11 mouse cellular contexts compared by ENCODE assay signal in the genomic region with DNA sequence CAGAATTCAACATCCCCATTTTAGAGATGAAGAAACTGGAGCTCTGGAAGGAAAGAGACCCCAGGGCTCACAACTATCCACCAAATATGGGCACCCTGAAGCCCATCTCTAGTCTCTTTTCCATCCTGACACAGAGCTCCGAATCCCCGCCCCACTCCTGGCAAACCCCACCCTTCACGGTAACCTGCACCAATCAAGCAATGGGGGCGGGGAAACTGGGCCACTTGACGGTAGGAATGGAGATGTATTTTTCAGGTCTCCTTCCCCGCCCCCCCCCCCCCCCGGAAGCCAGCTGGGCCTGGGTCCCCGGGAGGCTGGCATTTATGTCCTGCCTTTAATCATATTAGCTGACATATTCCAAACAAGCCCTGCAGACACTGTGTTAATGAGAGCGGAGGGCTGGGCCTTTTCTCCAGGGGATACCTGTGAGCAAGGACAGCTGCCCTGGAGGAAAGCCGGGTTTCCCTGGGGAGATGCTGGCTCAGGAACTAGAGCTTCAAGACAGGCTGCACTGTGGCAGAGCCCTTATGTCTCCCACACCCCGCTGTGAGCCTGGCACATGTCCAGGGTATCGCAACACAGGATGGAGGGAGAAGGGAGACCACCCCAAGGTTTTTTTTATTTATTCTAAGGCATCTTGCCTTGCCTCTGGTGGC. TPM values are rescaled to one million over a fixed set of nuclear protein-coding genes. Genes with fewer than 3 reads are reported as not detected.
DNase-seq lines count a peak whose midpoint lies in the region; ATAC-seq and TF ChIP-seq lines count a peak whose summit lies in the region.
"Had no signal": no experiment of that assay in that cellular context is flagged by ENCODE, and none has a peak within 500 bp of the region (broad histone marks: within the 10 kb centered on the region; RNA-seq: fewer than 3 reads in every experiment).

No protein-coding gene starts in this region.

- intact Hi-C loops in gastrocnemius, postnatal 14 days (cut with DNase I; ENCODE audit: low total_unique reads): no loop called here

- no peaks in the 10 kb centered on the region for H3K36me3 ChIP-seq in lung, embryonic 14.5 days (ENCODE audit: insufficient read depth)
- no peaks in the 10 kb centered on the region for H3K36me3 ChIP-seq in hindbrain, embryonic 12.5 days
- no peaks in the 10 kb centered on the region for H3K36me3 ChIP-seq in neural tube, embryonic 13.5 days
- H3K36me3 ChIP-seq: liver, embryonic 15.5 days had no signal

- WGBS in lung, embryonic 14.5 days: 13% methylated on average over 11 of the region's 12 CpGs
- 15% methylated on average over 11 of the region's 12 CpGs for WGBS in hindbrain, embryonic 12.5 days
- WGBS in neural tube, embryonic 13.5 days: 10% methylated on average over 12 of the region's 12 CpGs

- DNase-seq in lung, embryonic 14.5 days: peak; percentile 69
- no peak for DNase-seq in lung, adult 18-20 months
- DNase-seq in cerebellum, postnatal 25 days: peak; percentile 57 to 70
- DNase-seq in layer of hippocampus, adult 8-10 months (ENCODE audit: low spot score in 2 of 2): no peak
- DNase-seq in ovary, postnatal 14 days (ENCODE audit: low spot score): no peak
- no peak for DNase-seq in gastrocnemius, postnatal 14 days
- DNase-seq: adrenal gland, postnatal 14 days had no signal

- ATAC-seq in lung, embryonic 14.5 days (ENCODE audit: insufficient read depth): no peak
- ATAC-seq in hindbrain, embryonic 12.5 days (ENCODE audit: low FRiP score): peak; percentile 49; the same call in 1 of the 2 replicates
- 0 out of 2 replicates have a peak, but pooled peaks have one; percentile 32 for ATAC-seq in neural tube, embryonic 13.5 days (ENCODE audit: low read depth)
- ATAC-seq: inflammation-experienced regulatory T-cells, adult 6 months had no signal

- H3K4me1 ChIP-seq in lung, embryonic 14.5 days (ENCODE audit: insufficient read depth): no peaks in the 10 kb centered on the region
- H3K4me1 ChIP-seq in hindbrain, embryonic 12.5 days: peaks cover 45% of the 10 kb centered on the region
- peaks cover 37% of the 10 kb centered on the region for H3K4me1 ChIP-seq in neural tube, embryonic 13.5 days (replicated peaks)
- H3K4me1 ChIP-seq: liver, embryonic 15.5 days had no signal

- no peaks in the 10 kb centered on the region for H3K9me3 ChIP-seq in lung, embryonic 14.5 days (ENCODE audit: low read depth, low read length)
- H3K9me3 ChIP-seq in hindbrain, embryonic 12.5 days (replicated peaks): no peaks in the 10 kb centered on the region
- H3K9me3 ChIP-seq in neural tube, embryonic 13.5 days: no peaks in the 10 kb centered on the region
- H3K9me3 ChIP-seq: liver, embryonic 15.5 days had no signal

- no peak overlapping the region for H3K9ac ChIP-seq in lung, embryonic 14.5 days
- H3K9ac ChIP-seq in hindbrain, embryonic 12.5 days: no peak overlapping the region
- no peak overlapping the region for H3K9ac ChIP-seq in neural tube, embryonic 13.5 days
- H3K9ac ChIP-seq: liver, embryonic 15.5 days had no signal

- H3K27ac ChIP-seq in lung, embryonic 14.5 days (ENCODE audit: low read depth): no peak overlapping the region
- H3K27ac ChIP-seq in hindbrain, embryonic 12.5 days: no peak overlapping the region; the same call in 1 of the 2 replicates
- 0 out of 2 replicates have a peak overlapping the region, but pooled peaks have one; percentile 3 for H3K27ac ChIP-seq in neural tube, embryonic 13.5 days (replicated peaks)
- H3K27ac ChIP-seq: liver, embryonic 15.5 days had no signal

- no peaks in the 10 kb centered on the region; the same call in 1 of the 2 replicates for H3K27me3 ChIP-seq in lung, embryonic 14.5 days (ENCODE audit: insufficient read depth, low read length)
- peaks cover 3% of the 10 kb centered on the region; the same call in 1 of the 2 replicates for H3K27me3 ChIP-seq in hindbrain, embryonic 12.5 days
- H3K27me3 ChIP-seq in neural tube, embryonic 13.5 days: no peaks in the 10 kb centered on the region; the same call in 1 of the 2 replicates
- H3K27me3 ChIP-seq: liver, embryonic 15.5 days had no signal

- no peak overlapping the region for H3K4me3 ChIP-seq in lung, embryonic 14.5 days (ENCODE audit: low read depth, low read length)
- no peak overlapping the region for H3K4me3 ChIP-seq in hindbrain, embryonic 12.5 days
- H3K4me3 ChIP-seq in neural tube, embryonic 13.5 days: no peak overlapping the region
- H3K4me3 ChIP-seq: liver, embryonic 15.5 days had no signal

- TF ChIP-seq CTCF in lung, embryonic 14.5 days (IDR thresholded peaks at IDR 0.05; ENCODE audit: low read depth): no peak

- H3K4me2 ChIP-seq in lung, embryonic 14.5 days: no peak overlapping the region
- H3K4me2 ChIP-seq in hindbrain, embryonic 12.5 days (replicated peaks): peak overlapping the region; percentile 15; the same call in 1 of the 2 replicates
- 0 out of 2 replicates have a peak overlapping the region, but pooled peaks have one; percentile 11 for H3K4me2 ChIP-seq in neural tube, embryonic 13.5 days
- H3K4me2 ChIP-seq: liver, embryonic 15.5 days had no signal

RNA-seq across cellular contexts. Expression of a gene that starts 18.2 kb away (rescaled TPM):
- polyA plus RNA-seq in lung, embryonic 14.5 days (2014; fragmentation: Nextera tagmentation; extraction: Ambion mirVana): 46.0 and 53.0 TPM in 2 replicates
- polyA plus RNA-seq in hindbrain, embryonic 12.5 days (2016; fragmentation: Nextera tagmentation; extraction: Ambion mirVana): 31.6 and 34.9 TPM in 2 replicates
- polyA plus RNA-seq in neural tube, embryonic 13.5 days (2015; fragmentation: Nextera tagmentation; extraction: Ambion mirVana): 47.3 and 50.5 TPM in 2 replicates
- total RNA-seq in layer of hippocampus, adult 8-10 months (2022): 100 to 1,000 TPM in 2 of 4 experiments, 10 to 100 TPM in 2; 48.7 to 305 (median 140) TPM
- total RNA-seq in gastrocnemius, postnatal 14 days (2021): 10 to 100 TPM; 18.8 to 20.8 TPM

RNA-seq across cellular contexts. Expression of a gene that starts 25.0 kb away (rescaled TPM):
- polyA plus RNA-seq in lung, embryonic 14.5 days (2014; fragmentation: Nextera tagmentation; extraction: Ambion mirVana): 27.3 TPM in 2 replicates
- 19.7 and 20.3 TPM in 2 replicates for polyA plus RNA-seq in hindbrain, embryonic 12.5 days (2016; fragmentation: Nextera tagmentation; extraction: Ambion mirVana)
- 24.7 and 25.5 TPM in 2 replicates for polyA plus RNA-seq in neural tube, embryonic 13.5 days (2015; fragmentation: Nextera tagmentation; extraction: Ambion mirVana)
- total RNA-seq in layer of hippocampus, adult 8-10 months (2022): 100 to 1,000 TPM in 2 of 4 experiments, 10 to 100 TPM in 2; 28.3 to 233 (median 108) TPM
- 10 to 100 TPM; 15.2 to 18.1 TPM for total RNA-seq in gastrocnemius, postnatal 14 days (2021)

RNA-seq across cellular contexts. Expression of a gene that starts 30.8 kb away (rescaled TPM):
- 26.2 and 29.6 TPM in 2 replicates for polyA plus RNA-seq in lung, embryonic 14.5 days (2014; fragmentation: Nextera tagmentation; extraction: Ambion mirVana)
- polyA plus RNA-seq in hindbrain, embryonic 12.5 days (2016; fragmentation: Nextera tagmentation; extraction: Ambion mirVana): 14.6 and 17.8 TPM in 2 replicates
- polyA plus RNA-seq in neural tube, embryonic 13.5 days (2015; fragmentation: Nextera tagmentation; extraction: Ambion mirVana): 23.2 and 28.5 TPM in 2 replicates
- 100 to 1,000 TPM in 2 of 4 experiments, 10 to 100 TPM in 2; 45.5 to 340 (median 144) TPM for total RNA-seq in layer of hippocampus, adult 8-10 months (2022)
- 10 to 100 TPM; 18.7 to 19.7 TPM for total RNA-seq in gastrocnemius, postnatal 14 days (2021)

RNA-seq across cellular contexts. Expression of a gene that starts 32.0 kb away (rescaled TPM):
- 7.9 and 8.5 TPM in 2 replicates for polyA plus RNA-seq in lung, embryonic 14.5 days (2014; fragmentation: Nextera tagmentation; extraction: Ambion mirVana)
- polyA plus RNA-seq in hindbrain, embryonic 12.5 days (2016; fragmentation: Nextera tagmentation; extraction: Ambion mirVana): 25.4 and 30.8 TPM in 2 replicates
- polyA plus RNA-seq in neural tube, embryonic 13.5 days (2015; fragmentation: Nextera tagmentation; extraction: Ambion mirVana): 16.8 and 18.6 TPM in 2 replicates
- total RNA-seq in layer of hippocampus, adult 8-10 months (2022): 10 to 100 TPM; 17.4 to 23.2 (median 19.8) TPM
- total RNA-seq in gastrocnemius, postnatal 14 days (2021): 1 to 10 TPM; 1.2 to 4.2 TPM

Comparison
In these comparisons a context has a peak if more than half of its experiments do, and no peak if none do; other contexts are left out.
1. DNase-seq: peak in lung, embryonic 14.5 days (single experiment) and cerebellum, postnatal 25 days (2 of 2); none in lung, adult 18-20 months (0 of 2), layer of hippocampus, adult 8-10 months (0 of 2), ovary, postnatal 14 days (single experiment) and gastrocnemius, postnatal 14 days (single experiment).